Mouse (Mus musculus): ENCODE measurements around the gene Fut8.
A peak's percentile ranks its signal among the peaks of the same experiment; 100 is the strongest.

Fut8 gene

DNA sequence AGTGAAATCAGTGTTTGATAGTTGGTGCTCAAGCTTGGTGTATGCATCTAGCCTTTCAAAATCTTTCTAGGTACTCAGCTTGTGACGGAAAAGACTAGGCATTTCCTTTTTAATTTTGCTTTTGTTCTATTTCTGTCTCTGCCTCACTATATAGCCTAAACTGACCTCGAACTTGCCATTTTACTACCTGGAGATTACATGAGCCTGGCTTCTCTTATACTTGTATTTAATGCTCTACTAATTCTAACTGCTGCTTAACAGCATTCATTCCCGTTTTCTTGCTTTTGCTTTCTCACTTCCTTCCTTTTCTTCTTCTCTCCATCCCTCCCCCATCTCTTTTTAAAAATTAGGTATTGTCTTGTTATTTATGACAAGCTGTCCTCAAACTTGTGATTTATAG is 67.6 kb downstream of the Fut8 start:
- no peak for DNase-seq (ENCODE audit: low spot score in 2 of 2)

DNA sequence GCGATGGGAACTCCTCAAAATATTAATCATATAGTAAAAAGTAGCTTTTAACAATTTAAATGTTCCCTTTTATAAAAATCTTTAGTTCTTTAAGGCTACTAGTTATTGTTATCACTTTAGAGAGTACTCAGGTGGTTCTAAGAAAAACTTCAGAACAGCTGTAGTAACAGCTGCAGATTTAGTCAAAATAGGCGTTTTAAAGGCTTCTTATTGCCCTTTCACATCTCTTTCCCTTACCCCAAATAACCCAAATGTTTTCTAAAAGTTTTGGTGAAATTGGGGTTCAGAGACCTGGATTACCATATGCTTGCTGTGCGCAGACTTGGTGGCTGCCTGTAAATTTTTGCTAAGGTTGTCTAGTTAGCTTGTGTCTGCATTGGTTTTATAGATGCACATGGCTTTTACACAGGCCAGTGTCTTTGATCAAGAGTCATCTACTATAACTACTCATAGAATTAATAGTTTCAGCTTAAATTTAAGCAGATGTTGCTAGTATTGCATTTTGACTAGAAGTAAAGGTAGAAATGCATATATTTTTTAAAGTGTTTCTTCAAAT is 68.9 kb downstream of the Fut8 start:
- DNase-seq (ENCODE audit: low spot score in 2 of 2) = no peak

DNA sequence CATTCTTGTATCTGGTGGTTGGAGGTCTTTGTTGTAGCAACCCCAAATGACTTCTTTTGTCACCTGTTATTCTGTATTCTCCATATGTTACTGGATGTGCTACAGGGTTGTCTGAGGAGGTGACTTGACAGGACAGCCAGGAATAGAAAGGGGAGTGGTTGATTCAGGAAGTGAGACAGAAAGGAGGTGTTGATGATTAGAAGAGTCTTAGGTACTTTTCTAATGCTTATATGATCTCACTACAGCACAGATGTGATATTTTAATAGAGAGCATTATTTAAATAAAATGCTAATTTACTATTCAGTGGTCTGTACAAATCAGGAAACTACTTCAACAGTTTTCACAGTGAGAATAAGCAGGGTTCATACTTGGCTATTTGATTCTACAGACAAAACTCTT is 71.6 kb downstream of the Fut8 start:
- DNase-seq (ENCODE audit: low spot score in 2 of 2) = no peak

DNA sequence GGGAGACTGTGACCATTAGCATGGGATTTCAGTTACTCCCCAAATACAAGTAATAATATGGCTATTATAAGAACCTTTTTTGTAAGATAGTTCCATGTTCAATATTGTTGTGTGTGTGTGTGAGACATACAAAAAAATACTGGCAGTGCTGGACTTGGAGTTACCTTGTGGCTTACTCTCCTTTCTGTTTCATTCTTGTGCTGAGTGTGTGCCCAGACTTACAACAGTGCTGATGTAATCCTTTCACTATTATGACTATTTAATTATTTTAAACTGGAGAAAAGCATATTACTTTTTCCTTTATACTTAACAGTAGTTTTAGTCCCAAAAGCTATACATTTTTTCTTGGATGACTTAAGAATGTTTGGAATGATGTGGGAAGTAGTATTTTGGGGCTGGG is 75.6 kb downstream of the Fut8 start:
- DNase-seq (ENCODE audit: low spot score in 2 of 2) = no peak

DNA sequence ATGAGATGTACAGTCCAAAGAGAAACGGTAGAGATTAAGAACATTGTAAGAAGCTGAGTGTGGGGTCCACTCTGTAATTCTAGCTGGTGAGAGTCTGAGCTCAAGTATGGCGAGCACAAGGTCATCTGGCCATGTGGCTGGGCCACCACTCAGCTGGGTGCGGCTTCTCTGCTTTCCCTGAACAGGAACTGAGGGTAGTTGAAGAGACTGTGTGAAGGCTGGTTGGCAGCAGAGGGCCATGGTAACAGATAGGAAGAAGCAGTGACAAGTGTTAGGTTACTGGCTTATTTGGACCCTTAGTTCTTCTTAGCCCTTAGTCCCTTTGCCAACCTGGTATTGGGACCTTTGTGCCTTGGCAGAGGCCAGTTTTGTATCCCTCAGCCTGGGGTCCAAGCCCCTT is 86.2 kb downstream of the Fut8 start:
- DNase-seq (ENCODE audit: low spot score in 2 of 2) = no peak

DNA sequence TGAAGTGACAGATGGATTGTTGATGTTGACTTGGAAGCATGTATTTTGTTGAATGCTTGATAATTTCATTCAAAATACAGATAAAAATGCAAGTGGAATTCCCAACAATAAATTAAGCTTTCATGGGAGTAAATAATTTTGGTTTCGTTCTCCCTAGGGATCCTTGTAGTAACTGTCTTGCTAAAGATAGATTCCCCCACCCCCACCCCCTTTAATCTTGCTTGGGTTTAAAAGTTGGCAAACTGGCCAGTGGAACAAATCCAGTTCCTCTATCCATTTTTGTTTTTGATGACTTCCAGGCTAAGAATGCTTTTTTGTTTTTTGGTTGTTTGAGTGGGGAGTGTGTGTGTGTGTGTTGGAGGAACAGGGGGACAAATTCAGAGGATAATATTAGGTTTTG is 108.6 kb downstream of the Fut8 start:
- DNase-seq (ENCODE audit: low spot score in 2 of 2) = no peak

DNA sequence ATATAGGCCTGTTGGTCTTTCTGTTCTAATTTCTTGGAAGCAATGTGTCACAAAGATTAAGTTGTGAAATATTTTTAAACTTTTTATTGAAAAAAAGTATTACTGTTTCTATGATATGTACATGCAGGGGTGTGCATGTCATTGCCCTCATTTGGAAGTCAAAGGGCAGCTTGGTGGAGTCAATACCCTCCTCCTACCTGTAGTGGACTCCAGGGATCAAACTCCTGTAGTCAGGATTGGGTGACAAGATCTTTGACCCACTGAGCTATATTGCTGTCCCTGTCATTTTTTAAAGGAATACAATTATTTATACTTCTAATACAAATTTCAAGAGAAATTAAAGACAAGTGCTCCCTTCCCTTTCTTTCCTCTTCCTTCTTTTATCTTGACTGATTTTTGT is 111.6 kb downstream of the Fut8 start:
- no peak for DNase-seq (ENCODE audit: low spot score in 2 of 2)

DNA sequence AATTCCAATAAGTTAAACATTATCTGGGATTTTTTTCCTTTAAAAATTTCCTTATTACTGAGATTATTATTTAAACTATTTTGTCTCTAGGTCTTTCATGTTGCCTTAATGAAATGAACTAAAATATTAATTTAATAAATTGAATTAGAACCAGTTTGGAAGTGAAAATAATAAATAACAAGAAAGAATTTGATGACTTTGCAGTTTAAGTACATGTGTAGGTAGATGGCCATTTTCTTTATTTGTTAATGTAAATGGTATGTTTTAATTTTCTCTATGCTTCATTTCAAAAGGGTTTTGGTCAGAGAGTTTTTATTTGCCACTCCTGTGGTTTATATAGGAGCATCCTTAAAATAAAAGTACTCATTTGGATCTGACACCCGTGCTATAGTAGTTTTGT is 177.8 kb downstream of the Fut8 start:
- DNase-seq (ENCODE audit: low spot score in 2 of 2) = no peak

DNA sequence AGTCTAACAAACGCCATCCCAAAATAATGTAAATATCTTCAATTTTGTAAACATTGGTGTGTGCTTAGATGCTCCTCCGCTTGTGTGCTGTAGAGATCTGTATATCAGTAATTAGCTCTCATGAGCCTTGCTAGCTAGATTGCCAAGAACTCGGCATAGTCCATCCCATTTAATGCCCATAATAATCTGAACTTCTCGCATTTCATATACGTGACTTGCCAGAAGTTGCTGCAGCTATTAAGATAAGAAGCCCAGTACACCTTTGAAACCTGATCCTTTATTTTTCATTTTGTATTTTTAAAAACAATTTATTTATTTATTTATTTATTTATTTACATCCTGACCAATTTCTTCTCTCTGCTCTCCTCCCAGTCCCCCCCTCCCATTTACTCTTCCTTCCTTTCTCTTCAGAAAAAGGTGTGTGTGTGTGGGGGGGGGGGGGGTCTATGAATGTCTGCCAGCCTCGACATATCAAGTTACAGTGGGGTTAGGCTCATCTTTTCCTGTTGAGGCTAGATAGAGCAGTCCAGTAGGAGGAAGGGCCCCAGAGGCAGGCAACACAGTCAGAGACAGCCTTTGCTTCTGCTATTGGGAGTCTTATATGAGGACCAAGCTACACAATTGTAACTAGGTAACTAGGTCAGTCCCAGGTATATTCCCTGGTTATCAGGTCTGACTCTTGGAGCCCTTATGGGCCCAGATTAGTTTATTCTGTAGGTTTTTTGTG is 183.9 kb downstream of the Fut8 start:
- no peak for DNase-seq (ENCODE audit: low spot score in 2 of 2)

DNA sequence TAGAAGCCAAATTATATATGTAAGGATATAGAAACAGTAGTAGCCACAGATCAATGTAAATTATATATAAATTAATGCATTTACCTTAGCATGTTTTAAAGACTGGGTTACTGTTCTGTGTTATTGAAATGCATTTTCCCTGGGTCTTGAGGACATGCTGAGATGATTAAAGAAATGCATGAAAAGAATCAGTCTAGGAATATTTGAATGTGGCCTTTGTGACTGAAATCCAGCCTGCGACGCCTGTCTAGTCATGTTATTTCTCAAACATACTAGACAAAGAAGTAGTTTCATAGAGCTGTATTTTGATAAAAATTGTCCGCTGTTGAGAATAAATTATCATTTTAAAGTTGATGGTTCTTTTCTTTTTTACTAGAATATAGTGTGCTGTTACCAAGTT is 188.2 kb downstream of the Fut8 start:
- DNase-seq (ENCODE audit: low spot score in 2 of 2) = no peak

DNA sequence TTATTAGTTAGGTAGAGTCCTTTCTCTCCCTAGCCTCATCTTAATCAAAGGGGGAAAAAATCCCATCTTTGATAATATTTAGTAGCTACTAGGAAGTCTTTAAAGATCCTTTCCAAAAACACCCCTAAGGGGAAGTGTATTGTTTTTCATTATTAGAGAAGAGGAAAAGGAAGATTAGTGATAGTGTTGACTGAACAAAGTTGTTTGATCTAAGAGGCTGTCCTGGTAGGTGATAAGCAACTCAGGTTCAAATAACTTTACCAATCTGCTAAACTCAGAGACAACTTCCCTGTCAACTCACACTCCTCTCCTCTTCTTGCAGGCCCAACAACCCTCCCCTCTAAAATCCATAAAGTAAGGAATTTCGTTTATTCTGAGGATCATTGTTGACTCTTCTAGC is 190.2 kb downstream of the Fut8 start:
- DNase-seq (ENCODE audit: low spot score in 2 of 2) = no peak

DNA sequence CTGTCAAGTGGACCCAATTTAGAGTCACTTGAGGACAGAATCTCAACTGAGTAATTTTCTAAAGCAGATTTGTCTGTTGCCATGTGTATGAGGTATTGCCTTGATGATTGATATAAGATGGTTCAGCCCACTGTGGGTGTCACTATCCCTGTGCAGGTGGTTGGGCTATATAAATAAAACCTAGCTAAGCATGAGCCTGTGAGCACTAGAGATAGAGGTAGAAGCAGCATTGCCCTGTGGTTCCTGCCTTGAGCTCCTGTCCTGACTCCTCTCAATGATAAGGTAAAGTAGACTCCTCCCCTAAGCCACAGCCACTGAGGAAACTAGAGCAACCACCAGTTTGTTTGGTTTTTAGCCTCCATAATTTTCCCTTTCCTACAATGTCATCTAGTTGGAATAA is 191.5 kb downstream of the Fut8 start:
- DNase-seq (ENCODE audit: low spot score in 2 of 2) = no peak

DNA sequence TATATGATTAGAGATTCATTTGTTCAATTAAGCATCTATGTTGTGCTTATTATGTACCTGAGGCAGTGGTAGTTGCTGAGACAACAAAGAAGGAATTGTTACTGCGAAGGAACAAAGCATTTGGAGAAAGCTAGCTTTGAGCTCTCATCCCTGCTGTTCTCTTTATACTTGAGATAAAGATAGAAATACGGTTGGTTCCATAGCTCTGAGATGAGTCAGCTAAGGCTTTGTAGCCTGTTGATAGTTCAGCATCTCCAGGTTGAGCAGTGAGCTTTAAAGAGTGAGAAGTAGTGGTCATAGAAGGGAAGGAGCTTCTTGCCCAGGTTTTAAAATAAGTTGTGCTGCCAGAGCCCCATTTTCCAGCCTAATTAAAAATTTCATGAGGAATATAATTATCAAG is 198.8 kb downstream of the Fut8 start:
- no peak for DNase-seq (ENCODE audit: low spot score in 2 of 2)

DNA sequence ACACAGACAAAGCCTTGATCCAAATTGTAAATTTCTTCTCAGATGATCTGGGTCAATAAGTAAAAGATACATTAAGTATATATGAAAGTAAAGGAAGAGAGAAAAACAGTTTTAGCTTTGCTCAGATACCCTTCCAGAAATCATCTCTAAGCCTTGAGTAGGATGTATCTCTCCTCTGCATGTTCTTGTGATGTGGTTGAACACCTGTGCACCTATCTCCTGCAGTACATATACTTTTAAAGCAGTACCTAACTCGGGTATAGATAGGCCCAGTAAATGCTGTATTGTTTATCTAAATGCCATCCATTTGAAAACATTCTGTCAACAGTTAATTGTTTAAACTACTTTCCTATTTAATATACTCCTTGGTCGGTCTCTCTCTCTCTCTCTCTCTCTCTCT is 212.9 kb downstream of the Fut8 start:
- no peak for DNase-seq (ENCODE audit: low spot score in 2 of 2)

DNA sequence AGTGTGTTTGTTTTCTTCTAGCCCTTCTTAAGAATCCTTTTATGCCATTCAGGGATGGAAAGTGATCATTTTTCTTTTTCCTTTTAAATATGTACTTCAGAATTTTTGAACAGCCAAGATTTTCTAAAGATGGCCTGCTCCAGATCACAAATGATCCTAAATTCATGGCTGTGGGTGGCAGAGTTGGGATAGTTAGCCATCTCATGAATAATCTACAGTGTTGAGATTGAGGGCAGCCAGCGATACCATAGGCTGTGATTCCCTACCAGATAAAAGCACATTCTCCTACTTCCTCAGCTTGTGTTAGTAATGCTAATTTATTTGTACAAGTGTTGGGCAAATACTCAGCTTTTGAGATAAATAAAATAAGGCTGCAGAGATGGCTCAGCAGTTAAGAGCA is 228.3 kb downstream of the Fut8 start:
- DNase-seq (ENCODE audit: low spot score in 2 of 2) = no peak

DNA sequence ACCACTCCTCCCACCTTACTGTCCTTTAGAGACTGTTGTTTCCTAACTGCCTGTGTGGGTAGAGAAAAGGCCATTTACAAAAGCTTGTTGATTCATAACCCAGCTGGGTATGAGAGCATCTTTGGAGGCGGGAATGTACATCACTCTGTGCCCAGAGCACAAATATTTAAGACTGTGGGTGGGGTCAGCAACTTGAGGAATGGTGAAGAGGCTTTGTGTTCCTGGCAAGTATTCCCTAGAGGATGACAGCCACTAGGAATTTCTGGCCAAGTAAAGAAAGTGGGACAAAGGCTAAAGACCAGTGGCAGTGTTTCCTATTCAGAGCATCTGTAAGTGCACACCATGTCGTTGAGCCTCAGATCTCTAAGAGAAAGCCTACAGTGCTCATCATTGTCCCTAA is 242.0 kb downstream of the Fut8 start:
- DNase-seq (ENCODE audit: low spot score in 2 of 2) = no peak

DNA sequence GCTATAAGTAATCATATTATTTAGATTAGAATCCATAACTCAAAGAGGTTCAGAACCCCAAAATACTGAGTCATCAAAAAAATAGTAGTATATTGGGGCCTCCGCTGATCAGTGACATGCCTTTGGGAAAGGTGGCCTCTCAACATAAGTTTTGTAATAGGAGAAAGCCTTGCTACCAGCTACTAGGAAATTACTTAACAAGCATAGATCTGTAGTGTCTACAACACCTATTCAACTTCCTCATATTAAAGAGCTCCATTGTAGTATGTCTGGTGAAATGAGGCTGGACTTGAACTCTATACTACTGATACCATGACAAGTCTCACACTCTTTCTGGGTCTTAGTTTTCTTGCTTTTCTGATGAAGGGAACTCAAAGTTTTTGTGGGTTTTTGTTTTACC is 243.2 kb downstream of the Fut8 start:
- DNase-seq (ENCODE audit: low spot score in 2 of 2) = no peak

DNA sequence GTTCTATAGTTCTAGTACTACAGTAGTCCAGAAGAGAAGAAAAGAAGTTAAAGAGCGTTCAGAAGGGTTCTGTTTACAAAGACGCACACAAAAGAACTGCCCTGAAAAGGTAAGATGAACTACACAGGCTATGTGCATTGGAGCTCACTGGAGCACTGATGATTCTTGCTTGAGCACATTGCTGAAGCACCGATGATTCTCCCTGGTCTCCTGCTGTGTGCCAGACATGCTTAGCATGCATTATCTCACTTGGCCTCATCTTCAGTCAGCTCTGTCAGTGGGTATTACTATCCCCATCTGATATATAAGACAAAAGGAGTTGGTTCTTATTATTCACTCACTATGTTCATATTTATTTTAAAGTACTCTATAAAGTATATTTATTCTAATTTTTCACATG is 243.9 kb downstream of the Fut8 start:
- no peak for DNase-seq (ENCODE audit: low spot score in 2 of 2)

DNA sequence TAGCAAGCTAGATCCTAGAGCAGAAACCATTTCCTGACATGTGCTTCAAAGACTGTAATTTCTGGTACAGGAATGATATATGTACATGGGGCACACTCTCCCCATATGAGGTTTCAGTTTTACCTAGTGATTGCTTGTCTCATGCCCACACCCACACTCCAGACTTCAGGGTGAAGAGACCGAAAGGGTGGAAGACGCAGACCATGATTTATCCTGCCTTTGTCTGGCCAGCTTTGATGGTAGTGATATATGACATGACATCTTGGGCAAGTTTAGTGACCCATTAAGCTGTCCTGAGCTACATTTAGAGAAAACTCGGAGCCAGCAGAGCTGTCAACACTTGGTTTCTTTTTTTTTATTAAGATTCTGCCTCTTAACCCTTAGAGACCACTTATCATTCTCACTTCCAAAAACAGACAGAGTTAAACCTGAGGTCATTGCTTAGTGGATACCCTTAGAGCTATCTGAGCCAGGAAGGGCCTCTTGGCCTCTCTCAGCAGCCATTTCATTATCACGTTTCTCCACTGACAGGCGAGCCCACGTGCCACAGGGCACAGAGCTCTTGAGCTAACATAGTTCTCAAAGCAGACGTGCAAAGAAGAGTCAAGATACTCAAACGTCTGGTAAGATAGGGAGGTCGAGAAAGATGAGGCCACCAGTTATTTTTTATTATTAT is 245.4 kb downstream of the Fut8 start:
- peak in 1 of 2 experiments; percentile 1 for DNase-seq (ENCODE audit: low spot score in 2 of 2)

DNA sequence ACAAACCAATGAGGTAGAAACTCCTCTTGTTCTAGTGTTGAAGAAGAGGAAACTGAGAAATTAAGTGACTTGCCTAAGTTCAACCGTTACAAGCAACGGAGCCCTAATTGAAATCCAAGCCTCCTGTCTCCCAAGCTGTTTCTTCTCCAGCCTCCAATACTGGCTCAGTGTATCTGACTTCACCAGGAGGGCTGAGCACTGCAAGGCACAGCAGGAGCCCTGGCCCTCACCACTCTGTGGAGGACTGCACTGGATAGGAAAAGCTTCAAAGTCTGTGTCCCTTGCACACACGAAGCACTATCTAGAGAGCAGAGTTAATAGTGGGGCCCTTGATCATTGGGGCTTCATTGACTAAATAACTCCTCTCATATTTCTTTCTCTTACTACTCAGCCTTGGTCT is 246.8 kb downstream of the Fut8 start:
- no peak for DNase-seq (ENCODE audit: low spot score in 2 of 2)

DNA sequence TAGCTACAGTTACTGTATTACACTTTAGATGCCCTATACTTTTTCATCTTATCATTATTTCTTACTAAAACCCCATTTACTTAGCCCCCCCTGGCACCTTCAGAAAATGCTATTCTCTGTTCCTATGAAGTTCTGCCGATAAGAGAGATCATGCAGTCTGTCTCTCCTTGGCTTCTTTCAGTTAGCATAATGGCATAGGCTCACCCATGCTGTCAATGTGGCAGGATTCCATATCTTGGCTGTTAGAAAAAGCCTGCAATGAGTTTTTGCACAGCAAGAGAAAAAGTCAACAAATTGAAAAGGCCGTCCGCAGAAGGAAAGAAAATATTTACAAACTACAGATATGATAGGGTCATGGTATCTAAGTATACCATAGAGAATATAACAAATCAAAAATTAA is 253.6 kb downstream of the Fut8 start:
- no peak for DNase-seq (ENCODE audit: low spot score in 2 of 2)

DNA sequence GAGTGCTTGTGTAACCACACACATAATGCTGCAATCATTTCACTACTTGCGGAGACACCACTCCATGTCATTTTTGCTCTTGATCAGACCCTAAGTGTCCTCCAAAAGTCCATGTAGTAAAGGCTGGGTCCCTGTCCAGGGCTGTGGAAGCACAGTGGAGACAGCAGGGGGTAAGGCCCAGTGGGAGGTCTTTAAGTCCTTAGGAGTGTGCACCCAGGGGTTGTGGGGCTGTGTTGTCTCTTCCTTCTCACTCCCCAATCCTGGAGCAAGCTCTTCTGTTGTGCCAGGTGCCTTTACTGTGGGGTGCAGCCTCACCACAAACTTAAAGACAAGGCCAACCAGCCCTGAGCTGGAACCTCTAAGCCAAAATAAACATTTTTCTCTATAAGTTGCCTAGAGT is 257.9 kb downstream of the Fut8 start:
- DNase-seq (ENCODE audit: low spot score in 2 of 2) = no peak

DNA sequence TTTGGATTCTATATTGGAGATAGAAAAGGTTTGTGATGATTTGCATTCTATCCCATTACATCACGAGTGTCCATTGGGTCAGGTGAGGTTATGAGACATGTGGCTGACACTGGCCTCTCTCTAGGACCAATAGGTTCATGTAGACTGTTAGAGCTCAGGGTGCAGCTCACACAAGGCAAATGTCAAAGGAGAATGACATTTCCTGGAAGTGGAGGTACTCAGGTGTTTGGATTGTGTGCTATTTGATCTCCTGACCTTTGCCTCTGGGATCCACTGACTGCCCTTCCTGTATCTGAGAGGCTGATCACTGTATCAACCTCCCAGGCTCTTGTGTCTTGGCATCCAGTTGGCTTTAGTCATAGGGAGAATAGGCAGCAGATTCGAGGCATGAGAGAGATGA is 260.2 kb downstream of the Fut8 start:
- no peak for DNase-seq (ENCODE audit: low spot score in 2 of 2)

All from heart, adult 9 months (tissue).